Mouse (Mus musculus): ENCODE measurements at regions not wholly inside any gene's neighbourhood (a gene's known extent, or its start where the extent isn't known, plus 50 kb on each side); places are given as distances from the start of the nearest gene placed in this dataset.

- Histone ChIP-seq H3K4me3 (replicated peaks; ENCODE audit: low read length) (no peak overlapping the region), H3K27me3 (ENCODE audit: control insufficient read depth, insufficient read depth, low read length) (no peaks in the 10 kb centered on the region), H3K27ac (replicated peaks; ENCODE audit: low read depth, low read length) (no peak overlapping the region), H3K9me3 (ENCODE audit: control insufficient read depth, low read length) (no peaks in the 10 kb centered on the region), H3K4me1 (ENCODE audit: control insufficient read depth, insufficient read depth, low read length) (no peaks in the 10 kb centered on the region), H3K9ac (ENCODE audit: low read depth, low read length, severe bottlenecking) (no peak overlapping the region), H3K4me2 (replicated peaks; ENCODE audit: low read depth, low read length, severe bottlenecking) (no peak overlapping the region), H3K36me3 (ENCODE audit: control insufficient read depth, insufficient read depth, low read length) (no peaks in the 10 kb centered on the region)
- no peak for ATAC-seq (ENCODE audit: low FRiP score, low read depth)
- WGBS = 74% methylated on average over 2 of the region's 2 CpGs
- no peak for TF ChIP-seq POLR2A (IDR thresholded peaks at IDR 0.05; ENCODE audit: borderline replicate concordance, extremely low read depth, insufficient read depth, insufficient read length)
- DNase-seq (ENCODE audit: low spot score) = no peak
Observed at GRCm38 (mm10) chrX:92661168-92661567, 61.8 kb upstream of the Mageb18 start.

All from limb, embryonic 14.5 days (tissue).